Mouse (Mus musculus) bone marrow macrophage, adult 2 months (primary cell): ENCODE results near the gene Dus2.

Experiments
- CTCF ChIP-seq: IDR thresholded peaks from 2 replicates; pipeline ENCODE4 v1.5.1; 2012; ENCODE audit warnings: low read depth, mild to moderate bottlenecking, low read length, moderate library complexity
- POLR2A ChIP-seq: IDR thresholded peaks from 2 replicates; pipeline ENCODE4 v1.6.1; 2012; ENCODE audit warnings: mild to moderate bottlenecking, low read depth, low read length, borderline replicate concordance

DNA sequence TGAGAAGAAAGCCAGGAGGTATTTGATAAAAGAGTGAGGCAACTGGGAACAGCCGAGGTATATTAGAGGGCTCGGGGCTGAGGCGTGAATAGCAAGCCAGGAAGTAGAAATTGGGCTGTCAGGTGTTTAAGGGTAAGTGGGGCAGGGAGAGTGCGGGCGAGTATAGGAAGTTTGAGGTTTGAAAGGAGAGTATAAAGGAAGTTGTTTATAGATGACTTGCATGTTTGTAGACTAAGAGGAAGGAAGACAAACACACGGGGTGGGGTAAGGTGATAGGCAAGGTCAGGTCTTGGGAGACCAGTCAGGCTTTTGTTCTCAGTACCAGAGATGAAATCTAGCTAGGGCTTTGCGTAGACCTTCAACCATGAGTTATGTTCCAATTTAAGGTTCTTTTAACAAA lies 26.0 kb downstream of the Dus2 start:
- TF ChIP-seq CTCF (no peak), POLR2A (no peak)
